Comparison of ENCODE assay signal across 10 mouse cellular contexts in genomic region chr1:86032273-86032987, GRCm38 (mm10). TPM values are rescaled to one million over a fixed set of nuclear protein-coding genes. Genes with fewer than 3 reads are reported as not detected.
A peak's percentile ranks its signal among the peaks of the same experiment; 100 is the strongest.
DNase-seq lines count a peak whose midpoint lies in the region; ATAC-seq lines count a peak whose summit lies in the region.
"Had no signal": no experiment of that assay in that cellular context is flagged by ENCODE, and none has a peak within 500 bp of the region (broad histone marks: within the 10 kb centered on the region; RNA-seq: fewer than 3 reads in every experiment).

No protein-coding gene starts in this region.

- no peak overlapping the region for H3K4me2 ChIP-seq in forebrain, embryonic 15.5 days (replicated peaks)
- H3K4me2 ChIP-seq: embryonic facial prominence, embryonic 15.5 days had no signal

- DNase-seq in heart, adult 11 months, result peak; percentile 88
- no peak for DNase-seq in heart, adult 8-10 months (ENCODE audit: low spot score)
- DNase-seq in left cerebral cortex, postnatal 10 days (ENCODE audit: extremely low spot score in 1 of 2, low spot score in 2 of 2), result peak; percentile 55 to 65
- DNase-seq in right cerebral cortex, postnatal 25 days, result peak; percentile 81
- DNase-seq in kidney, postnatal 36 days, result no peak
- DNase-seq in spleen, adult 12 weeks (ENCODE audit: low spot score), result no peak
- DNase-seq in heart, adult 18-20 months, result no peak
- DNase-seq: kidney, adult 11 months had no signal

- no peaks in the 10 kb centered on the region for H3K27me3 ChIP-seq in forebrain, embryonic 15.5 days
- H3K27me3 ChIP-seq: embryonic facial prominence, embryonic 15.5 days had no signal

- WGBS in forebrain, embryonic 15.5 days, result 10% methylated on average over 11 of the region's 11 CpGs

- no peaks in the 10 kb centered on the region for H3K9me3 ChIP-seq in forebrain, embryonic 15.5 days
- H3K9me3 ChIP-seq: embryonic facial prominence, embryonic 15.5 days had no signal

- peak; percentile 89 for ATAC-seq in forebrain, embryonic 15.5 days (replicated peaks)

- peaks cover 10% of the 10 kb centered on the region for H3K4me1 ChIP-seq in forebrain, embryonic 15.5 days
- H3K4me1 ChIP-seq: embryonic facial prominence, embryonic 15.5 days had no signal

- no peak overlapping the region for H3K9ac ChIP-seq in forebrain, embryonic 15.5 days (replicated peaks)
- H3K9ac ChIP-seq: embryonic facial prominence, embryonic 15.5 days had no signal

- H3K36me3 ChIP-seq in forebrain, embryonic 15.5 days, result no peaks in the 10 kb centered on the region
- H3K36me3 ChIP-seq: embryonic facial prominence, embryonic 15.5 days had no signal

- intact Hi-C loops in left cerebral cortex, postnatal 10 days (cut with DNase I), result no loop called here

- H3K4me3 ChIP-seq in forebrain, embryonic 15.5 days, result no peak overlapping the region
- H3K4me3 ChIP-seq: embryonic facial prominence, embryonic 15.5 days had no signal

- peak overlapping the region; percentile 75 for H3K27ac ChIP-seq in forebrain, embryonic 15.5 days (replicated peaks)
- H3K27ac ChIP-seq: embryonic facial prominence, embryonic 15.5 days had no signal

RNA-seq across cellular contexts. Expression of gene 2810459M11Rik, which starts 13.2 kb away (rescaled TPM):
- not detected for total RNA-seq in heart, adult 8-10 months (2022)
- polyA plus RNA-seq in forebrain, embryonic 15.5 days (2015; fragmentation: Nextera tagmentation; extraction: Ambion mirVana), result 10.5 and 10.6 TPM in 2 replicates
- total RNA-seq in left cerebral cortex, postnatal 10 days (2021), result 1 to 10 TPM; 4.7 to 8.8 TPM
- not detected for total RNA-seq in heart, adult 18-20 months (2021)

RNA-seq across cellular contexts. Expression of gene Spata3, which starts 15.8 kb away (rescaled TPM):
- not detected for total RNA-seq in heart, adult 8-10 months (2022)
- 0.23 and 0.66 TPM in 2 replicates for polyA plus RNA-seq in forebrain, embryonic 15.5 days (2015; fragmentation: Nextera tagmentation; extraction: Ambion mirVana)
- total RNA-seq in left cerebral cortex, postnatal 10 days (2021), result under 1 TPM; 0.62 to 0.89 TPM
- total RNA-seq in heart, adult 18-20 months (2021), result not detected
- polyA plus RNA-seq: embryonic facial prominence, embryonic 15.5 days had no signal

RNA-seq across cellular contexts. Expression of gene Psmd1, which starts 31.8 kb away (rescaled TPM):
- 100 to 1,000 TPM in 3 of 4 experiments, 10 to 100 TPM in 1; 95.7 to 115 (median 109) TPM for total RNA-seq in heart, adult 8-10 months (2022)
- polyA plus RNA-seq in forebrain, embryonic 15.5 days (2015; fragmentation: Nextera tagmentation; extraction: Ambion mirVana), result 175 and 182 TPM in 2 replicates
- total RNA-seq in left cerebral cortex, postnatal 10 days (2021), result 100 to 1,000 TPM; 126 to 127 TPM
- 100 to 1,000 TPM; 102 to 109 TPM for total RNA-seq in heart, adult 18-20 months (2021)

Comparison
In these comparisons a context has a peak if more than half of its experiments do, and no peak if none do; other contexts are left out.
1. DNase-seq: peak in heart, adult 11 months (single experiment), left cerebral cortex, postnatal 10 days (2 of 2) and right cerebral cortex, postnatal 25 days (single experiment); none in heart, adult 8-10 months (single experiment), kidney, postnatal 36 days (0 of 2), spleen, adult 12 weeks (single experiment) and heart, adult 18-20 months (0 of 2).
2. RNA of gene 2810459M11Rik, which starts 13.2 kb away (total RNA-seq): 4.7 to 8.8 TPM in left cerebral cortex, postnatal 10 days; not detected in heart, adult 18-20 months and not detected in heart, adult 8-10 months; every median in the first group is over 4 times any median in the second.